Mouse (Mus musculus) liver, embryonic 14.5 days (tissue): ENCODE results near the gene Cbln3. TPM values are rescaled to one million over a fixed set of nuclear protein-coding genes. Genes with fewer than 3 reads are reported as not detected.
A peak's percentile ranks its signal among the peaks of the same experiment; 100 is the strongest.

Experiments
- ATAC-seq: fragments of 200-750 bp; cut with Nextera tagmentation; 2 replicates; pipeline ENCODE4 v1.8.0; 2017; ENCODE audit warnings: moderate number of reproducible peaks, mild to moderate bottlenecking, moderate library complexity; ENCODE audit not compliant: insufficient read depth
- DNase-seq, 3 experiments: peaks; one replicate each; pipeline ENCODE4 v3.0.0-alpha.2; 2012 to 2013; ENCODE audit warnings: low read depth in 3 of 3, low spot score in 3 of 3
- H3K27ac ChIP-seq: fragments of 300-500 bp; sonication (generic); 2 replicates; pipeline ENCODE4 v1.5.1; 2014; ENCODE audit warnings: moderate library complexity, mild to moderate bottlenecking, control low read depth, inconsistent platforms
- H3K27me3 ChIP-seq: fragments of 300-500 bp; sonication (generic); 2 replicates; pipeline ENCODE4 v1.6.1; 2014; ENCODE audit warnings: mild to moderate bottlenecking, low read length, moderate library complexity; ENCODE audit not compliant: control insufficient read depth, insufficient read depth
- H3K36me3 ChIP-seq: fragments of 300-500 bp; sonication (generic); replicated peaks from 2 replicates; pipeline ENCODE4 v1.6.1; 2014; ENCODE audit warnings: low read depth; ENCODE audit not compliant: control insufficient read depth, insufficient read depth
- H3K4me1 ChIP-seq, 2 experiments: fragments of 200-500 bp in 1 of 2; fragments of 300-500 bp in 1 of 2; sonication (generic) in 1 of 2; replicated peaks; 2 replicates each; pipeline ENCODE4 v1.6.1; 2012 to 2014; ENCODE audit warnings: antibody characterized with exemption in 1 of 2, inconsistent platforms in 1 of 2, low read length in 1 of 2; ENCODE audit not compliant: control insufficient read depth in 2 of 2, insufficient read depth in 2 of 2
- H3K4me2 ChIP-seq: fragments of 300-500 bp; sonication (generic); 2 replicates; pipeline ENCODE4 v1.6.1; 2014; ENCODE audit warnings: low read depth, mild to moderate bottlenecking, control low read depth, moderate library complexity
- H3K4me3 ChIP-seq, 2 experiments: fragments of 200-500 bp in 1 of 2; fragments of 300-500 bp in 1 of 2; sonication (generic) in 1 of 2; 2 replicates each; pipeline ENCODE4 v1.5.1; 2012 to 2014; ENCODE audit warnings: low read depth in 2 of 2, low read length in 2 of 2, mild to moderate bottlenecking in 2 of 2, control low read depth in 1 of 2, inconsistent platforms in 1 of 2, moderate library complexity in 1 of 2; ENCODE audit not compliant: insufficient read depth in 1 of 2
- H3K9ac ChIP-seq: fragments of 300-500 bp; sonication (generic); replicated peaks from 2 replicates; pipeline ENCODE4 v1.6.1; 2014; ENCODE audit warnings: mild to moderate bottlenecking, control low read depth, moderate library complexity
- H3K9me3 ChIP-seq: fragments of 300-500 bp; sonication (generic); 2 replicates; pipeline ENCODE4 v1.6.1; 2016; ENCODE audit warnings: low read length, mixed read lengths; ENCODE audit not compliant: control insufficient read depth
- CTCF ChIP-seq: IDR thresholded peaks from 2 replicates; pipeline ENCODE4 v1.5.1; 2016; ENCODE audit warnings: antibody characterized with exemption, low read depth, control low read depth
- EP300 ChIP-seq: IDR thresholded peaks from 2 replicates; pipeline ENCODE4 v1.6.1; 2016; ENCODE audit warnings: antibody characterized with exemption, low read depth
- WGBS: fragments of 180-500 bp; shearing (Covaris S2); extraction: QIAGEN DNeasy Blood & Tissue Kit; methylation state at CpG from one replicate; pipeline ENCODE4 v1.1.7; 2014; ENCODE audit not compliant: insufficient replicate concordance; 5-methylcytosine and 5-hydroxymethylcytosine counted together
- polyA plus RNA-seq, 2 experiments: library from polyadenylated mRNA; depleted of rRNA in 1 of 2; stranded (reverse) in 1 of 2; unstranded in 1 of 2; fragments of >200 nt; fragmentation: Nextera tagmentation in 1 of 2; extraction: Ambion mirVana in 1 of 2; gene quantifications; 2 replicates each; pipeline versions ENCODE4 v1.2.1 to v1.2.3; 2012 to 2014

Cbln3 gene
- polyA plus RNA-seq, 2 experiments, result 0.06 to 0.15 TPM

DNA sequence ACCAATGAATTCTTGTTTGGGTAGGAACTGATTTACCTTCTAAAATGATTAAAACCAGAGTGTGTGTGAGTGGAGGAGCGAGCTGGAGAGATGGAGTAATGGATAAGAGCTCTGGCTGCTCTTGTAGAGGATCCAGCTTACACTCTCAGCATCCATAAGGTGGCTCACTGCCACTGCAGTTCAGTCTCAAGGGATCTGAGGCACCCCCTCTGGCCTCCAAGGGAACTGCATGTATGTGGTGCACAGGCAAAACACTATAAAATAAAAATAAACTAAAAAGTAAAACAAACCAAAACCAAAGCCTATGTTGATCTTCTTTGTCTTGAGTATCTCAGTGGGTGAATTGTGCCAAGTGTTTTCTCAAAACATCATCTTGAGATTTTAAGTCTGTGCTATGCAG is 4.6 kb downstream of the Cbln3 start:
- no peak overlapping the region for H3K4me3 ChIP-seq
- TF ChIP-seq CTCF (peak; percentile 88), EP300 (no peak)
- DNase-seq (peak in 1 of 3 experiments; percentile 38), ATAC-seq (no peak)
- no peak overlapping the region for H3K9ac ChIP-seq
- peaks cover 7 to 23% of the 10 kb centered on the region in 2 experiments; a peak in 3 of 4 replicates for H3K4me1 ChIP-seq
- H3K4me2 ChIP-seq, result no peak overlapping the region
- no peaks in the 10 kb centered on the region; the same call in none of the 2 replicates for H3K27me3 ChIP-seq
- H3K27ac ChIP-seq, result no peak overlapping the region
- no peaks in the 10 kb centered on the region for H3K9me3 ChIP-seq
- no peaks in the 10 kb centered on the region for H3K36me3 ChIP-seq
- 12% methylated on average over 1 of the region's 1 CpGs for WGBS

DNA sequence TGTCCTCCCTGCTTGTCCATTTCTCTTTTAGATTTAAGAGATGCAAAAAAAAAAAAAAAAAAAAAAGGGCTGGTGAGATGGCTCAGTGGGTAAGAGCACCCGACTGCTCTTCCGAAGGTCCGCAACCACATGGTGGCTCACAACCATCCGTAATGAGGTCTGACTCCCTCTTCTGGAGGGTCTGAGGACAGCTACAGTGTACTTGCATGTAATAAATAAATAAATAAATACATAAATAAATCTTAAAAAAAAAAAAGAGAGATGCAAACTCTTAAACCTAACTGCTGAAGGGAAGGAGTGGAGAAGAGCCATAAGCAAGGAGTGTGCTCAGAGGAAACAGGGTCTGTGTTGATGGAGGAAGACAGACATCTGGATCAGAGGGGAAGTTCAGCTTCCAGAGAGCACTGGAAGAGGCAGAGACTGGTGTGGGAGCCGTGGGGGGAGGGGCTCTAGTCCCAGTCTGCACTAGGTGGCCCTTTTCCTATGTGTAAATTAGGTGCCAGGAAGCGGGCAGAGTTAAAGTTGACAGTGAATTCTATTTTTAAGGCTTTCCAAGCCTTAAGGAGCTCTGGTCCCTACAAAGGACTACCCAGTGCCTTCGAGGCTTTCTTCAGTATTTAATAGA is 5.8 kb downstream of the Cbln3 start:
- Histone ChIP-seq H3K27me3 (no peaks in the 10 kb centered on the region; the same call in none of the 2 replicates), H3K4me3 (no peak overlapping the region), H3K9me3 (no peaks in the 10 kb centered on the region), H3K9ac (no peak overlapping the region), H3K4me1 (peaks cover 0 to 16% of the 10 kb centered on the region in 2 experiments; a peak in 2 of 4 replicates), H3K27ac (no peak overlapping the region), H3K36me3 (no peaks in the 10 kb centered on the region), H3K4me2 (no peak overlapping the region)
- no peak for DNase-seq
- WGBS, result 5% methylated on average over 7 of the region's 7 CpGs
- no peak for TF ChIP-seq EP300
- no peak for TF ChIP-seq CTCF
- ATAC-seq, result no peak

DNA sequence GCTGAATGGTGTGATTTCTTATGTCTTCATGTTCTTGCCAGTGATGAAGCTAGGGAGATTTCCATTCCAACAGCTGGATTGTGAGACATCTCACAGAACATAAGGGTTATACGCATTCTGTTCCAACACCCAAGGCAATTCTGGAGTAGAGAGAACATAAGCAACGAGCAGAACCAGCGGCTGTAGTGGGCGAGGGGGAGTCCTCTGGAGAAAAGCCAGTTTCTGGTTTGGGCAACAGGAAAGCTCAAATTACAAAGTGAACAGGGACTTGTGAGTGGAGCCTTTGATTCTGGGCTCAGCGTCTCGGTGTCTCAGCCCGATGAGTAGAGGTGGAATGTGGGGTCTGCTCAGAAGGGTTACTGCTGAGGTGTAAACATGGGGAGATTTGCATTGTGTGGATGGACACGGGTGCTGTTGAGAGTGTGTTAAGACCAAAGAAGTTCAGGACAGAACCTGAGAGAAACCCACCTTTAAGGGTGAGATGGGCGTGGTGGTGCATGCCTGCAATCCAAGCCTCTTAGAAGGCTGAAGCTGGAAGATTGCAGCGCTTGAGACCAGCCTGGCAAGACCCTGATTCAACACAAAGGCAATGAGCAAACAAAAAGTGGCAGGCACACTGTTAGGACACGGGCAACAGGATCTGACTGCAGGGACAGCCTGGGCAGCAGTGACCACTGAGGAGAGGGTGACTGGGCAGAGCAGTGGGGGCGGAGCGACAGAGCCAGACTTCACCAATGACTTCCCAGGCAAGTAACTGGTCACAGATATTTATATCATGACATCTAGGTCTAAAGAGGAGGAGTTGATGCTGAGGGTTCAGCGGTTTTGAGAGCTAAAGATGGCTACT is 6.5 kb downstream of the Cbln3 start:
- H3K4me1 ChIP-seq, result peaks cover 0 to 14% of the 10 kb centered on the region in 2 experiments; a peak in 2 of 4 replicates
- H3K27me3 ChIP-seq, result no peaks in the 10 kb centered on the region; the same call in none of the 2 replicates
- H3K27ac ChIP-seq, result no peak overlapping the region
- no peak overlapping the region for H3K9ac ChIP-seq
- H3K9me3 ChIP-seq, result no peaks in the 10 kb centered on the region
- no peaks in the 10 kb centered on the region for H3K36me3 ChIP-seq
- no peak for TF ChIP-seq EP300
- no peak for TF ChIP-seq CTCF
- DNase-seq, result no peak
- 29% methylated on average over 14 of the region's 14 CpGs for WGBS
- no peak overlapping the region for H3K4me2 ChIP-seq
- H3K4me3 ChIP-seq, result no peak overlapping the region
- ATAC-seq, result no peak

DNA sequence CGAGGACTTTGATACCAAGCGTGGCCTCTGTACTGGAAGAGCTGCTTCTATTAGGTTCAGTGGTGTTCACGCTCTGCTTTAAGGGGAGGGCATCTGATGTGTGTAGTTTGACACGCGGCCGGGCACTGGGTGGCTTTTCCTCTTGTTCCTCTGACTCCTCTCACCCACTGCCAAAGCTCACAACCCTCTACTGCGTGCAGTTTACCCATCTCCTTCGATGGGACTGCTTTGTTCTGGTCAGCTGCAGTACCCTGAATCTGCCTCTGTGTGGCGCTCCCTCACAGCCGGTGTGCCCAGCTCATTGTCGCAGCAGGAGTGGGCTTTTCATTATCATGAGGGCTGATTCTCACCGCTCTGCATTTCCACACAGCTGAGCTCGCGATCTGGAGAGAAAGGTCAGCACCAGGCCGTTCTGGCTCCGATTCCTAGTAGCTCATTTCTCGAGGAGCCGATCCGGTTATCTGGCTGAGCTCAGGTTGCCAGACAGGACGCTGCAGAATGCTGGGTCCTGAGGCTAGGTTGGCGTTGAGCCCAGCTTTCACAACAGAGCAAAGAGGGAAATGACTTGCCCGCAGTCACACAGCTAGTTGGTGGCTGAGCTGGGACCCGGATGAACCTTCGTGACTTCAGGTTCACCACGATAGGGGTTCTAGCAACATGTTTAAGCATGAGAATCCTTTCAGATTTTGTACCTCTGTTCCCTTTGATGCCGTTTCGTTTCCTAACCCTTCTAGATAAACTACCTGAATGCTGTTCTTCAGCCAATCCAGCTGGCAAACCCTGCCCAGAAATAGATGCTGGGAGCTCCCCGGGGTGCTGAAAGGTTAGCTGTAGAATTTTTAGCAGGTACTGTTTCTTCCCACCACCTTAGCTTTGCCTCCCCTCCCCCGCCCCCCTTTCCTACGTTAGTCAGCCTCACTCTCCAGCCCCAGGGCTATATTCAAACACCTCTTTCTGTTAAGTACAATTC is 10.2 kb downstream of the Cbln3 start:
- Histone ChIP-seq H3K4me3 (peak overlapping the region; percentile 38), H3K36me3 (no peaks in the 10 kb centered on the region), H3K9me3 (no peaks in the 10 kb centered on the region), H3K27me3 (no peaks in the 10 kb centered on the region; the same call in none of the 2 replicates), H3K4me1 (peaks cover 0 to 7% of the 10 kb centered on the region in 2 experiments; a peak in 2 of 4 replicates), H3K9ac (no peak overlapping the region), H3K27ac (no peak overlapping the region), H3K4me2 (peak overlapping the region; percentile 65)
- 10% methylated on average over 30 of the region's 30 CpGs for WGBS
- ATAC-seq, result peak; percentile 53; the same call in 1 of the 2 replicates
- TF ChIP-seq CTCF (peak; percentile 96), EP300 (no peak)
- DNase-seq, result peak in 1 of 3 experiments; percentile 23
